Mouse (Mus musculus) embryonic fibroblast, embryonic 13.5 days (primary cell): Measurements from ENCODE around the gene Cdc27.

ENCODE experiments used
- CTCF ChIP-seq: IDR thresholded peaks from 2 replicates; pipeline ENCODE4 v1.5.1; 2011; ENCODE audit warnings: mild to moderate bottlenecking, control low read depth, low read length, moderate library complexity, borderline replicate concordance; ENCODE audit not compliant: insufficient read depth
- POLR2A ChIP-seq: IDR thresholded peaks from 2 replicates; pipeline ENCODE4 v1.6.1; 2011; ENCODE audit warnings: low read depth, mild to moderate bottlenecking, control low read depth, low read length, moderate library complexity

- no peak for TF ChIP-seq CTCF
- no peak for TF ChIP-seq POLR2A
Measured at GRCm38 (mm10) chr11:104536843-104537242, 13.6 kb downstream of the Cdc27 start.
